Mouse (Mus musculus) ovary, postnatal 14 days (tissue): ENCODE results near the gene Crlf1.

Experiments used
- DNase-seq: peaks from one replicate; pipeline ENCODE4 v3.0.0; 2022; ENCODE audit warnings: low spot score

The Crlf1 gene

DNA sequence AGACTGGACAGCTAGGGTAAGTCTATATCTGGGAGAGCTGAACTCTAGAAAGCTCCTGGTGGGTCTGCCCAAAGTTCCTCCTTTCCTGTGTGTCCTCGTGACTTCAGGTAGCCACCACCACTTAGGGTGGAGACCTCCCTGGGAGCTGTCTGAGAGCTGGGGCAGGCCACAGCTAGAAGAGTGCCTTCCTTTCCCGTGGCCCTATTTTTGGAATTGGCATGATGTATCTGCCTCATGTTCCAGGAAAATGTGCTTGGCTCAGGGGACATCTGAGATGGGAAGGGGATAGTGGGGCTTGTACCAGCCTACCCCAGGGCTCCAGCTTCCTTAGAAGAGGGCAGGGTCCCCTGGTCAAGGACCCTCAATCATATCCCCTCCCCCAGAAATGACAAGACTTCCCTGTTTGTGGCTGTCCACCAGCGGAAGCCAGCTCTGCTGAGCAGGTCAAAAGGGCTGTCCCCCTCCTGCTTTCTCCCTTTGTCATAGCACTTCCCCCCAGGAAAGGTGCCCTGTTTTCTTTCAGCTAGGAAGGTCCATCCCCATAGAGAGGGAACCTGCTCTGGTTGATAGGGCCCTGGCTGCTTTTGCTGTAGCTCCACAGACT lies 58.7 kb downstream of the Crlf1 start:
- DNase-seq, result no peak

DNA sequence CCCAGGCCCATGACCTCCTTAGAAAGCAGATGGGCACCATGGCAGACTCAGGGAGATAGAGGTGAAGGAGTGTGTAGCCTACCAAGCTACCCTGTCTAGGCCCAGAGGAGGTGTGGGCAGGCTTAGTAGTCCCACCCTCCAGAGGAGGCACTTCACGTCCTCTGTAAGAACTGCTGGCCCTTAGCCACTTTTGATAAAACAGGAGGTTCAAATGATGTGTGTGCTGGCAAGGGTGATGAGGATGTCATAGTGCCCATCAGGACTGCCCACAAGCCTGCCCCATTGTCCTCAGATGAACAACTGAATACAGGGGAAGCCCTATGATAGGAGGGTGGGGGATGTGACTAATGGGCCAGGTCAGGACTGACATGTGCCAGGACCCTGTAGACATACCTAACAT lies 59.9 kb downstream of the Crlf1 start:
- DNase-seq, result no peak
